Mouse (Mus musculus): Measurements from ENCODE around the gene Dnah1. TPM values are rescaled to one million over a fixed set of nuclear protein-coding genes. Genes with fewer than 3 reads are reported as not detected.

Dnah1 gene
- polyA plus RNA-seq, 1 experiment from 2014 or later, result 3.4 TPM

DNA sequence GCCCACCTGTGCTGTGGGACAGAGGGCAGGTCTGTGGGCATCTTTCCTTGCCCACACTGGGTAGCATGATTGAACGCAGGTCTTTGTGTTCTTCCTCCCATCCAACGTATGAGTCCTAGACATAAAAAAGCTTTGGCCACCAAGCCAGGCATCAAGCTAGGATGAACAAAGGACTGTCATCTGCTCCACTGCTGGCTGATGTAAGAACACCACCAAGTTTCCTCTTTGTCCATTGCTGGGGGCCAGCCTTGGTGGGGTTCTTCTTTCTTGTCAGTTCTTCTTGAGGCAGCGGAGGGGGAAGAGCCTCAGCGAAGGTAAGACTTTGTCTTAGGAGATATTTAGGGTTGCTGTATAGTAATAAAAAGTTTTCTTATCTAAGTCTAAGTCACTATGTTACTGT, 7.3 kb upstream of the Dnah1 start:
- Histone ChIP-seq H3K36me3 (no peaks in the 10 kb centered on the region), H3K27ac (replicated peaks) (no peak overlapping the region), H3K9ac (no peak overlapping the region), H3K4me1 (replicated peaks) (peaks cover 6% of the 10 kb centered on the region), H3K27me3 (no peaks in the 10 kb centered on the region), H3K4me3 (no peak overlapping the region), H3K9me3 (no peaks in the 10 kb centered on the region), H3K4me2 (no peak overlapping the region)
- ATAC-seq (ENCODE audit: low read depth), result no peak
- 68% methylated on average over 4 of the region's 4 CpGs for WGBS

- Histone ChIP-seq H3K4me2 (no peak overlapping the region), H3K4me3 (no peak overlapping the region), H3K4me1 (replicated peaks) (no peaks in the 10 kb centered on the region), H3K9ac (no peak overlapping the region), H3K27ac (replicated peaks) (no peak overlapping the region), H3K27me3 (no peaks in the 10 kb centered on the region), H3K36me3 (no peaks in the 10 kb centered on the region), H3K9me3 (no peaks in the 10 kb centered on the region)
- 52% methylated on average over 2 of the region's 2 CpGs for WGBS
- ATAC-seq (ENCODE audit: low read depth), result no peak
Measured at GRCm38 (mm10) chr14:31329741-31330140, 6.0 kb upstream of the Dnah1 start.

- no peak overlapping the region for H3K4me3 ChIP-seq
- H3K4me1 ChIP-seq (replicated peaks), result 0 out of 2 replicates have a peak, but pooled peaks cover 9% of the 10 kb centered on the region
- no peak overlapping the region for H3K27ac ChIP-seq (replicated peaks)
- WGBS, result 83% methylated on average over 4 of the region's 4 CpGs
- H3K36me3 ChIP-seq, result no peaks in the 10 kb centered on the region
- H3K9ac ChIP-seq, result no peak overlapping the region
- no peaks in the 10 kb centered on the region for H3K27me3 ChIP-seq
- no peaks in the 10 kb centered on the region for H3K9me3 ChIP-seq
- no peak overlapping the region for H3K4me2 ChIP-seq
- no peak for ATAC-seq (ENCODE audit: low read depth)
Measured at GRCm38 (mm10) chr14:31327681-31328080, 4.0 kb upstream of the Dnah1 start.

DNA sequence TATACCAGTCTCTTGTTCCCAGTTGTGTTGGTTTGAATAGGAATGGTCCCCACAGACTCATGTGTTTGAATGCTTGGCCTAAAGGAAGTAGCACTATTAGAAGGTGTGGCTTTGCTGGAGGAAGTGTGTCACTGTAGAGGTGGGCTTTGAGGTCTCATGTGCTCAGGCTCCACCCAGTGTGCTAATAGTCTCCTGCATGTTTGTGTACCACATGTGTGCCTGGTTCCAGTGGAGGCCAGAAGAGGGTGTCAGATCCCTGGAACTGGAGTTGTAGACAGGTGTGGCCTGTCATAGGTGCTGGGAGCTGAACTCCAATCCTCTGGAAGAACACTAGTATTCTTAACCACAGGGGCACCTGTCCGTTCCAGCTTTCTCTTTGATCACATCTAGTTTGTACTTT, 3.5 kb upstream of the Dnah1 start:
- WGBS, result 95% methylated on average over 1 of the region's 1 CpGs
- H3K4me1 ChIP-seq (replicated peaks), result 0 out of 2 replicates have a peak, but pooled peaks cover 9% of the 10 kb centered on the region

DNA sequence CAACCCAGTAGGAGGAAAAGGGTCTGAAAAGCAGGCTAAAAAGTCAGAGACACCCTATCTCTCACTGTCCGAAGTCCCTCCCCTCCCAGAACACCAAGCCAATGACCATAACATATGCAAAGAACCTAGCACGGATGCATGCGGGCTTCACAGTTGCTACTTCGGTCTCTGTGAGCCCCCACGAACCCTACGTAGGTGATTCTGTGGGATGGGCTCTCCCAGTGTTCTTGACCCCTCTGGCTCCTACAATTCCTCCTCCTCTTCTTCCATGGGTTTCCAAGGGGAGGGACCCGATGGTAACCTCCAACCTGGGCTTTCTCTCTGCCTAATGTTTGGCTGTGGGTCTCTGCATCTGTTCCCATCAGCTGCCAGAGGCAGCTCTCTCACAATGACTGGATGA, 3.1 kb upstream of the Dnah1 start:
- Histone ChIP-seq H3K4me2 (no peak overlapping the region), H3K27me3 (no peaks in the 10 kb centered on the region), H3K9me3 (no peaks in the 10 kb centered on the region), H3K27ac (replicated peaks) (no peak overlapping the region), H3K36me3 (no peaks in the 10 kb centered on the region), H3K4me3 (no peak overlapping the region), H3K9ac (no peak overlapping the region), H3K4me1 (replicated peaks) (0 out of 2 replicates have a peak, but pooled peaks cover 9% of the 10 kb centered on the region)
- WGBS, result 79% methylated on average over 7 of the region's 7 CpGs
- no peak for ATAC-seq (ENCODE audit: low read depth)

More for the DNA sequence above, 3.5 kb upstream of the Dnah1 start:
- H3K36me3 ChIP-seq, result no peaks in the 10 kb centered on the region
- H3K27ac ChIP-seq (replicated peaks), result no peak overlapping the region
- H3K9me3 ChIP-seq, result no peaks in the 10 kb centered on the region
- no peak overlapping the region for H3K4me2 ChIP-seq
- ATAC-seq (ENCODE audit: low read depth), result no peak
- no peaks in the 10 kb centered on the region for H3K27me3 ChIP-seq
- no peak overlapping the region for H3K9ac ChIP-seq
- H3K4me3 ChIP-seq, result no peak overlapping the region

GRCm38 (mm10) chr14:31325551-31325950, 1.9 kb upstream of the Dnah1 start:
- 57% methylated on average over 5 of the region's 5 CpGs for WGBS
- no peak overlapping the region for H3K4me2 ChIP-seq

GRCm38 (mm10) chr14:31324851-31325250, 1.2 kb upstream of the Dnah1 start:
- no peak for ATAC-seq (ENCODE audit: low read depth)
- H3K27me3 ChIP-seq, result no peaks in the 10 kb centered on the region
- H3K27ac ChIP-seq (replicated peaks), result no peak overlapping the region
- H3K4me1 ChIP-seq (replicated peaks), result 0 out of 2 replicates have a peak, but pooled peaks cover 9% of the 10 kb centered on the region
- H3K9ac ChIP-seq, result no peak overlapping the region
- 67% methylated on average over 10 of the region's 10 CpGs for WGBS
- no peaks in the 10 kb centered on the region for H3K36me3 ChIP-seq
- H3K9me3 ChIP-seq, result no peaks in the 10 kb centered on the region
- no peak overlapping the region for H3K4me2 ChIP-seq
- no peak overlapping the region for H3K4me3 ChIP-seq

More at GRCm38 (mm10) chr14:31325551-31325950, 1.9 kb upstream of the Dnah1 start:
- H3K4me1 ChIP-seq (replicated peaks), result 0 out of 2 replicates have a peak, but pooled peaks cover 9% of the 10 kb centered on the region
- H3K9ac ChIP-seq, result no peak overlapping the region
- H3K27ac ChIP-seq (replicated peaks), result no peak overlapping the region
- H3K9me3 ChIP-seq, result no peaks in the 10 kb centered on the region
- H3K4me3 ChIP-seq, result no peak overlapping the region
- H3K27me3 ChIP-seq, result no peaks in the 10 kb centered on the region
- no peak for ATAC-seq (ENCODE audit: low read depth)
- no peaks in the 10 kb centered on the region for H3K36me3 ChIP-seq

- Histone ChIP-seq H3K36me3 (no peaks in the 10 kb centered on the region), H3K9ac (no peak overlapping the region), H3K27me3 (no peaks in the 10 kb centered on the region), H3K27ac (replicated peaks) (no peak overlapping the region), H3K4me3 (no peak overlapping the region), H3K4me2 (peak overlapping the region; percentile 51), H3K9me3 (no peaks in the 10 kb centered on the region), H3K4me1 (replicated peaks) (0 out of 2 replicates have a peak, but pooled peaks cover 9% of the 10 kb centered on the region)
- 86% methylated on average over 4 of the region's 4 CpGs for WGBS
- no peak for ATAC-seq (ENCODE audit: low read depth)
Measured at GRCm38 (mm10) chr14:31323189-31323588, 507 bp downstream of the Dnah1 start.

DNA sequence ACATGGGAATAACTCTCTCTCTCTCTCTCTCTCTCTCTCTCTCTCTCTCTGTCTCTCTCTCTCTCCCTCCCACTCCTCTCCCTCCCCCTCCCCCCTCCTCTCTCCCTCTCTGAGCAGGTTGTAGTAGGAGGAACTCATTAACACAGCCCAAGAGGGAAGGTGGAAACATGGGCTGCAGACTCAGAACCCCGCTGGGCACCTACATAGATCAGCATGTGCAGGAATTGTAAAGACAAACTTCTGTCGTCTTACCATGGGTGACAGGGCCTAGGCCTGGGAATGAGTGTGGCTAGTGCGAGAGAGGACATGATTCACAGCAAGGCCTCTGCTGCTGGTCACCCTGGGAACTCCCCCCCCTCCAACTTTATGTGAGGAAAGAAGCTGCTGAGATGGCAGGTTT, 1.5 kb downstream of the Dnah1 start:
- H3K36me3 ChIP-seq, result no peaks in the 10 kb centered on the region
- no peak for ATAC-seq (ENCODE audit: low read depth)

GRCm38 (mm10) chr14:31321181-31321580, 2.5 kb downstream of the Dnah1 start:
- no peaks in the 10 kb centered on the region for H3K36me3 ChIP-seq
- H3K4me1 ChIP-seq (replicated peaks), result 0 out of 2 replicates have a peak, but pooled peaks cover 9% of the 10 kb centered on the region
- WGBS, result 87% methylated on average over 11 of the region's 11 CpGs
- H3K4me2 ChIP-seq, result no peak overlapping the region
- no peak for ATAC-seq (ENCODE audit: low read depth)
- H3K27me3 ChIP-seq, result no peaks in the 10 kb centered on the region
- H3K9me3 ChIP-seq, result no peaks in the 10 kb centered on the region
- no peak overlapping the region for H3K9ac ChIP-seq
- H3K27ac ChIP-seq (replicated peaks), result no peak overlapping the region
- no peak overlapping the region for H3K4me3 ChIP-seq

More for the DNA sequence above, 1.5 kb downstream of the Dnah1 start:
- Histone ChIP-seq H3K4me1 (replicated peaks) (0 out of 2 replicates have a peak, but pooled peaks cover 9% of the 10 kb centered on the region), H3K9me3 (no peaks in the 10 kb centered on the region), H3K4me3 (no peak overlapping the region), H3K27ac (replicated peaks) (no peak overlapping the region), H3K4me2 (no peak overlapping the region), H3K27me3 (no peaks in the 10 kb centered on the region), H3K9ac (no peak overlapping the region)
- WGBS, result 87% methylated on average over 3 of the region's 3 CpGs

- no peaks in the 10 kb centered on the region for H3K9me3 ChIP-seq
- 0 out of 2 replicates have a peak, but pooled peaks cover 9% of the 10 kb centered on the region for H3K4me1 ChIP-seq (replicated peaks)
- H3K4me3 ChIP-seq, result no peak overlapping the region
- WGBS, result 87% methylated on average over 10 of the region's 10 CpGs
- ATAC-seq (ENCODE audit: low read depth), result no peak
- H3K27ac ChIP-seq (replicated peaks), result no peak overlapping the region
- H3K4me2 ChIP-seq, result no peak overlapping the region
- no peaks in the 10 kb centered on the region for H3K36me3 ChIP-seq
- H3K9ac ChIP-seq, result no peak overlapping the region
- H3K27me3 ChIP-seq, result no peaks in the 10 kb centered on the region
Measured at GRCm38 (mm10) chr14:31319546-31319945, 4.2 kb downstream of the Dnah1 start.

GRCm38 (mm10) chr14:31317754-31318153, 5.9 kb downstream of the Dnah1 start:
- no peaks in the 10 kb centered on the region for H3K4me1 ChIP-seq (replicated peaks)
- no peaks in the 10 kb centered on the region for H3K9me3 ChIP-seq
- H3K4me3 ChIP-seq, result no peak overlapping the region
- H3K4me2 ChIP-seq, result no peak overlapping the region
- ATAC-seq (ENCODE audit: low read depth), result no peak
- 83% methylated on average over 3 of the region's 3 CpGs for WGBS
- H3K9ac ChIP-seq, result no peak overlapping the region
- no peak overlapping the region for H3K27ac ChIP-seq (replicated peaks)
- H3K36me3 ChIP-seq, result no peaks in the 10 kb centered on the region
- H3K27me3 ChIP-seq, result no peaks in the 10 kb centered on the region

GRCm38 (mm10) chr14:31316613-31317012, 7.1 kb downstream of the Dnah1 start:
- ATAC-seq (ENCODE audit: low read depth), result no peak
- WGBS, result 83% methylated on average over 12 of the region's 12 CpGs

More at GRCm38 (mm10) chr14:31316613-31317012, 7.1 kb downstream of the Dnah1 start:
- H3K9me3 ChIP-seq, result no peaks in the 10 kb centered on the region
- no peak overlapping the region for H3K4me3 ChIP-seq
- H3K4me1 ChIP-seq (replicated peaks), result no peaks in the 10 kb centered on the region
- no peak overlapping the region for H3K4me2 ChIP-seq
- no peaks in the 10 kb centered on the region for H3K27me3 ChIP-seq
- no peaks in the 10 kb centered on the region for H3K36me3 ChIP-seq
- no peak overlapping the region for H3K9ac ChIP-seq
- no peak overlapping the region for H3K27ac ChIP-seq (replicated peaks)

Data from neural tube, embryonic 13.5 days (tissue).